Mouse (Mus musculus): ENCODE data around the gene Ocln. TPM values are rescaled to one million over a fixed set of nuclear protein-coding genes. Genes with fewer than 3 reads are reported as not detected.
A peak's percentile ranks its signal among the peaks of the same experiment; 100 is the strongest.

The Ocln gene
- polyA plus RNA-seq, 1 experiment from 2014 or later: 13.1 TPM

GRCm38 (mm10) chr13:100551371-100552008, 1.0 kb downstream of the Ocln start:
- Histone ChIP-seq H3K9me3 (ENCODE audit: control insufficient read depth, low read length) (no peaks in the 10 kb centered on the region), H3K27ac (no peak overlapping the region), H3K4me3 (replicated peaks; ENCODE audit: low read length) (peak overlapping the region; percentile 57), H3K9ac (peak overlapping the region; percentile 55), H3K36me3 (replicated peaks; ENCODE audit: control insufficient read depth, insufficient read depth) (no peaks in the 10 kb centered on the region), H3K4me2 (replicated peaks) (peak overlapping the region; percentile 100), H3K4me1 (replicated peaks; ENCODE audit: control insufficient read depth, insufficient read depth, low read length) (peaks cover 13% of the 10 kb centered on the region), H3K27me3 (ENCODE audit: control insufficient read depth, insufficient read depth, low read length) (peaks cover 60% of the 10 kb centered on the region)
- ATAC-seq (ENCODE audit: low FRiP score) (peak; percentile 60; the same call in 1 of the 2 replicates), DNase-seq (ENCODE audit: low spot score) (no peak)
- WGBS: 1% methylated on average over 41 of the region's 41 CpGs

DNA sequence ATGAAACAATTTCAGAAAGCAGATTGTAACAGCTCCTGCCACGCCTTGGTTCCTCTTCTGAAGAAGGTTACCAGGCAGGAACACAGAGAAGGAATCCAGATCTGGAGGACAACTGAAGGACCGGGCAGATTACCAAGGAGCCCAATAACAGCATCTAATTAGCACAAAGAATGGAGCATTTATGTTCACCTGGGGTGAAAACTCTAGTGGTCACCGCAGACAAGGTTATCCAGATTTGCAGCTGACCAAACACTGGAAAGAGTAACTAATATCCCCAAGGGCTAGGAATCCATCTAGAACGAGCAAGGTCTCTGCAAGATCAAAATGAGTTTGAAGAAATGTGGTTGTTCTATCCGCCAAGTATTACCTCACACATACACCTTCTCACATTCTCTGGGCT, 5.2 kb downstream of the Ocln start:
- no peak for DNase-seq (ENCODE audit: low spot score)
- no peak overlapping the region for H3K9ac ChIP-seq

DNA sequence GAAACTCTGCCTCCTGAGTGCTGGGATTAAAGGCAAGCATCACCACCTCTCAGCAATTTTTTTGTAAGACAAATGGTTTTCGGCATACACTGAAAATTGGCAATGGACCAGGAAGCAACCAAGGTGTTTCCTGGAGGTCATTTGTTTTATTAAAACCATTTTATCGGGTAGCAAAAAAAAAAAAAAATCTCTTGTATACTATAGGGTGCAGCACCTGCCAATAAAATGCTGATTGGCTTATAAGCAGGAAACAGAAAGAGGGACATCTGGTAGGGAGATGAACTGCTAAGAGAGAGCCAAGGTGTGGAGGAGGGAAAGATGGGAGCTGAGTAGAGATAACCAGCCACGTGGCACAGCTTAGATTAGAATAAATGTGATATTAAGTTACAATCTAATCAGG, 7.0 kb downstream of the Ocln start:
- ATAC-seq (ENCODE audit: low FRiP score): no peak

More for the DNA sequence above, 5.2 kb downstream of the Ocln start:
- Histone ChIP-seq H3K27me3 (ENCODE audit: control insufficient read depth, insufficient read depth, low read length) (peaks cover 29% of the 10 kb centered on the region), H3K36me3 (replicated peaks; ENCODE audit: control insufficient read depth, insufficient read depth) (no peaks in the 10 kb centered on the region), H3K4me3 (replicated peaks; ENCODE audit: low read length) (no peak overlapping the region), H3K4me2 (replicated peaks) (no peak overlapping the region), H3K4me1 (replicated peaks; ENCODE audit: control insufficient read depth, insufficient read depth, low read length) (peaks cover 7% of the 10 kb centered on the region; the same call in 1 of the 2 replicates), H3K27ac (no peak overlapping the region), H3K9me3 (ENCODE audit: control insufficient read depth, low read length) (no peaks in the 10 kb centered on the region)
- no peak for ATAC-seq (ENCODE audit: low FRiP score)
- WGBS: 86% methylated on average over 5 of the region's 5 CpGs

GRCm38 (mm10) chr13:100544220-100544662, 8.3 kb downstream of the Ocln start:
- 76% methylated on average over 4 of the region's 4 CpGs for WGBS
- no peak for DNase-seq (ENCODE audit: low spot score)
- H3K4me3 ChIP-seq (replicated peaks; ENCODE audit: low read length): no peak overlapping the region
- H3K9ac ChIP-seq: no peak overlapping the region
- no peak overlapping the region for H3K4me2 ChIP-seq (replicated peaks)
- no peak overlapping the region for H3K27ac ChIP-seq
- H3K36me3 ChIP-seq (replicated peaks; ENCODE audit: control insufficient read depth, insufficient read depth): no peaks in the 10 kb centered on the region
- no peak for ATAC-seq (ENCODE audit: low FRiP score)
- H3K27me3 ChIP-seq (ENCODE audit: control insufficient read depth, insufficient read depth, low read length): no peaks in the 10 kb centered on the region
- no peaks in the 10 kb centered on the region for H3K4me1 ChIP-seq (replicated peaks; ENCODE audit: control insufficient read depth, insufficient read depth, low read length)
- no peaks in the 10 kb centered on the region for H3K9me3 ChIP-seq (ENCODE audit: control insufficient read depth, low read length)

More for the DNA sequence above, 7.0 kb downstream of the Ocln start:
- Histone ChIP-seq H3K9me3 (ENCODE audit: control insufficient read depth, low read length) (no peaks in the 10 kb centered on the region), H3K4me1 (replicated peaks; ENCODE audit: control insufficient read depth, insufficient read depth, low read length) (no peaks in the 10 kb centered on the region), H3K9ac (no peak overlapping the region), H3K27ac (no peak overlapping the region), H3K4me3 (replicated peaks; ENCODE audit: low read length) (no peak overlapping the region), H3K4me2 (replicated peaks) (no peak overlapping the region), H3K27me3 (ENCODE audit: control insufficient read depth, insufficient read depth, low read length) (peaks cover 12% of the 10 kb centered on the region), H3K36me3 (replicated peaks; ENCODE audit: control insufficient read depth, insufficient read depth) (no peaks in the 10 kb centered on the region)
- WGBS: 76% methylated on average over 3 of the region's 3 CpGs
- DNase-seq (ENCODE audit: low spot score): no peak

- ATAC-seq (ENCODE audit: low FRiP score) (no peak), DNase-seq (ENCODE audit: low spot score) (no peak)
- WGBS: 85% methylated on average over 10 of the region's 10 CpGs
- H3K36me3 ChIP-seq (replicated peaks; ENCODE audit: control insufficient read depth, insufficient read depth): no peaks in the 10 kb centered on the region
- H3K9me3 ChIP-seq (ENCODE audit: control insufficient read depth, low read length): no peaks in the 10 kb centered on the region
- no peak overlapping the region for H3K27ac ChIP-seq
- H3K27me3 ChIP-seq (ENCODE audit: control insufficient read depth, insufficient read depth, low read length): no peaks in the 10 kb centered on the region
- H3K4me2 ChIP-seq (replicated peaks): no peak overlapping the region
- H3K4me1 ChIP-seq (replicated peaks; ENCODE audit: control insufficient read depth, insufficient read depth, low read length): no peaks in the 10 kb centered on the region
- no peak overlapping the region for H3K9ac ChIP-seq
- H3K4me3 ChIP-seq (replicated peaks; ENCODE audit: low read length): no peak overlapping the region
Observed at GRCm38 (mm10) chr13:100543011-100543767, 9.3 kb downstream of the Ocln start.

- no peaks in the 10 kb centered on the region for H3K4me1 ChIP-seq (replicated peaks; ENCODE audit: control insufficient read depth, insufficient read depth, low read length)
- H3K36me3 ChIP-seq (replicated peaks; ENCODE audit: control insufficient read depth, insufficient read depth): no peaks in the 10 kb centered on the region
- H3K9me3 ChIP-seq (ENCODE audit: control insufficient read depth, low read length): no peaks in the 10 kb centered on the region
- no peak overlapping the region for H3K4me2 ChIP-seq (replicated peaks)
- no peak for DNase-seq (ENCODE audit: low spot score)
- WGBS: 82% methylated on average over 3 of the region's 3 CpGs
- ATAC-seq (ENCODE audit: low FRiP score): no peak
- H3K4me3 ChIP-seq (replicated peaks; ENCODE audit: low read length): no peak overlapping the region
- H3K9ac ChIP-seq: no peak overlapping the region
- H3K27ac ChIP-seq: no peak overlapping the region
- no peaks in the 10 kb centered on the region for H3K27me3 ChIP-seq (ENCODE audit: control insufficient read depth, insufficient read depth, low read length)
Observed at GRCm38 (mm10) chr13:100536149-100536548, 16.4 kb downstream of the Ocln start.

GRCm38 (mm10) chr13:100532788-100533365, 19.6 kb downstream of the Ocln start:
- Histone ChIP-seq H3K9me3 (ENCODE audit: control insufficient read depth, low read length) (no peaks in the 10 kb centered on the region), H3K9ac (no peak overlapping the region), H3K4me2 (replicated peaks) (no peak overlapping the region), H3K36me3 (replicated peaks; ENCODE audit: control insufficient read depth, insufficient read depth) (no peaks in the 10 kb centered on the region), H3K4me1 (replicated peaks; ENCODE audit: control insufficient read depth, insufficient read depth, low read length) (no peaks in the 10 kb centered on the region), H3K27me3 (ENCODE audit: control insufficient read depth, insufficient read depth, low read length) (no peaks in the 10 kb centered on the region), H3K27ac (no peak overlapping the region), H3K4me3 (replicated peaks; ENCODE audit: low read length) (no peak overlapping the region)
- DNase-seq (ENCODE audit: low spot score) (no peak), ATAC-seq (ENCODE audit: low FRiP score) (no peak)
- WGBS: 81% methylated on average over 6 of the region's 6 CpGs

DNA sequence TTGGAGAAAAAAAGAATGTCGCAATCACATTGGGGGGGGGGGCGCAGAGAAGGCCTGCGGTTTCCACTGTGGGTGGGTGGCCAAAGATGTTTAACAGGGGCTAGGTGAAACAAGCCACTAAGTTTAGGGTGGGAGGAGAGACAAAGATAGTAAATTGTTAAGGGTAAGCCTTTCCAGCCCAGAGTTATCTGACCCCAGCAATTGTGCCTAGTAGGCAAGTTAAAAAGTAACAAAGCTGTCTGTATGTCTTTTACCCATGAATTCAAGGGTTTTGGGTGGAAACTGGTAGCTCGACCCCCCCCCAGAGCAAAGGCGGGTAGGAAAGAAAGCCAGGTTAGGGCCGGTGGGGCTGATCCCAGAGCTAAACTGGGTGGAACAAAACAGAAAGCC, 25.9 kb downstream of the Ocln start:
- no peaks in the 10 kb centered on the region for H3K27me3 ChIP-seq (ENCODE audit: control insufficient read depth, insufficient read depth, low read length)
- DNase-seq (ENCODE audit: low spot score): no peak
- no peak for ATAC-seq (ENCODE audit: low FRiP score)
- no peak overlapping the region for H3K27ac ChIP-seq
- H3K9ac ChIP-seq: no peak overlapping the region
- no peaks in the 10 kb centered on the region for H3K9me3 ChIP-seq (ENCODE audit: control insufficient read depth, low read length)
- 68% methylated on average over 6 of the region's 6 CpGs for WGBS
- H3K4me2 ChIP-seq (replicated peaks): no peak overlapping the region
- H3K36me3 ChIP-seq (replicated peaks; ENCODE audit: control insufficient read depth, insufficient read depth): no peaks in the 10 kb centered on the region
- H3K4me1 ChIP-seq (replicated peaks; ENCODE audit: control insufficient read depth, insufficient read depth, low read length): no peaks in the 10 kb centered on the region
- no peak overlapping the region for H3K4me3 ChIP-seq (replicated peaks; ENCODE audit: low read length)

DNA sequence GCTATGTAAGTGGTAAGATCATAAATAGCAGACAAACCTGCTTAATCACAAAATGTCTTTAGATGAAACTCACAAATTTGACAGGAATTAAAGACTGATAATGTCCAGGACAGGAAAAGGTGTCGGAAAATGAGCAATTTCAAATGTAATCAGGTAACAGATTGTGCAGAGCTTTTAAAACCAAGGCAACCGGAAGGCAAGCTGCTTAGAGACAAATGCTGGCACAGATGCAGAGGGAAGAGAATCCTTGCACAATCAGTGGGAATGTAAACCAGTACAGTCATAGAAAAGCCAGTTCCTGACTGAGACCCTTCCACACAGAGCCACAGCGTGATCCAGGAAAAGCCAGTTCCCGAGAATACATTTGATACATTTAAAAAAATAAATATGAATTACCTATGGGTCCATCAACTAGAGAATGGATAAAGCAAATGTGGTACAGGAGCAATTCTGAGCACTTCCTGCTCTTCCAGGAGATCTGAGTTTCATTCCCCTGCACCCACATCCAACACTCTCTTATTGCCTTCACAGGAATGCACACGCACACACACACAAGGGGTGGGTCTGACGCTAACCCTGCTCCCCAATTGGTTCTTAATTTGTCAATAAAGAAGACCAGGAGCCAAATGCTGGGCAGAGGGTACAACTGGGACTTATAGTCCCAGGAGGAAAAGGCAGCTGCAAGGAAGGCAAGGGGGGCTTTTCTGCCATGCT, 26.4 kb downstream of the Ocln start:
- no peak overlapping the region for H3K27ac ChIP-seq
- no peaks in the 10 kb centered on the region for H3K9me3 ChIP-seq (ENCODE audit: control insufficient read depth, low read length)
- no peak overlapping the region for H3K4me3 ChIP-seq (replicated peaks; ENCODE audit: low read length)
- ATAC-seq (ENCODE audit: low FRiP score) (no peak), DNase-seq (ENCODE audit: low spot score) (no peak)
- H3K4me2 ChIP-seq (replicated peaks): no peak overlapping the region
- 78% methylated on average over 6 of the region's 6 CpGs for WGBS
- H3K36me3 ChIP-seq (replicated peaks; ENCODE audit: control insufficient read depth, insufficient read depth): no peaks in the 10 kb centered on the region
- no peaks in the 10 kb centered on the region for H3K27me3 ChIP-seq (ENCODE audit: control insufficient read depth, insufficient read depth, low read length)
- H3K9ac ChIP-seq: no peak overlapping the region
- no peaks in the 10 kb centered on the region for H3K4me1 ChIP-seq (replicated peaks; ENCODE audit: control insufficient read depth, insufficient read depth, low read length)
